Comparison of ENCODE assay signal across 9 mouse cellular contexts in the genomic region with DNA sequence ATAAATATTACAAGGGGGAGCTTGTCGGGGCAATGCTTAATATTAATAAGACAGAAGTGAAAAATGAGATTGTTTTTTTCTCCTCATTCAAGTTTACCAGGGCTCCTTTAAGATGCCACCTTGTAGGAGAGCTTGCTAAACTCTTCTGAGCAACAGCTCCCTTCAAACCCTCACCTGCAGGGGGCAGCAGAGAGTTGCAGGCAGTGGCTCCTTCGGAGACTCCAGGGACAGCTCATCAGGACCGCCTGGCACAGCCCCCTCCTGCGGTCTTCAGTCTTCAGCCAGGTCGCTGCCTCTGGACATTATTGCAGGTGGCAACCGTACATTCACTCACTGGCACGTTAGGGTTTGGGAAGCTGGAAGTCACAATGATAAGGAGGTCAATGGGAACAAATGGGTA. TPM values are rescaled to one million over a fixed set of nuclear protein-coding genes. Genes with fewer than 3 reads are reported as not detected.
DNase-seq lines count a peak whose midpoint lies in the region; ATAC-seq and TF ChIP-seq lines count a peak whose summit lies in the region.
"Had no signal": no experiment of that assay in that cellular context is flagged by ENCODE, and none has a peak within 500 bp of the region (broad histone marks: within the 10 kb centered on the region; RNA-seq: fewer than 3 reads in every experiment).

No protein-coding gene starts in this region.

- peak; percentile 67 for DNase-seq in forebrain, embryonic 10.5 days (ENCODE audit: extremely low spot score, low spot score)
- peak; percentile 79 for DNase-seq in NIH3T3 (ENCODE audit: low read depth)
- DNase-seq in cerebellum, adult 9-11 months, result peak; percentile 48
- peak; percentile 35 to 69 for DNase-seq in gastrocnemius, postnatal 4 days (ENCODE audit: low spot score in 2 of 2)
- DNase-seq in left cerebral cortex, adult 11 months (ENCODE audit: low spot score), result peak; percentile 14
- peak; percentile 38 for DNase-seq in midbrain, postnatal 0 days (ENCODE audit: low spot score)
- DNase-seq in splenic B cell, adult 2 months (ENCODE audit: low read depth, low spot score), result peak; percentile 75

- H3K4me2 ChIP-seq in forebrain, embryonic 13.5 days, result no peak overlapping the region
- H3K4me2 ChIP-seq in midbrain, postnatal 0 days (ENCODE audit: low read depth, low read length, poor library complexity, severe bottlenecking), result no peak overlapping the region
- H3K4me2 ChIP-seq: lung, embryonic 15.5 days had no signal

- ATAC-seq in forebrain, embryonic 13.5 days, result no peak
- no peak for ATAC-seq in midbrain, postnatal 0 days (ENCODE audit: low FRiP score)

- peak; percentile 69 for TF ChIP-seq CTCF in midbrain, postnatal 0 days (IDR thresholded peaks at IDR 0.05)

- H3K4me1 ChIP-seq in forebrain, embryonic 10.5 days, result peaks cover 28% of the 10 kb centered on the region
- H3K4me1 ChIP-seq in forebrain, embryonic 13.5 days, result peaks cover 23% of the 10 kb centered on the region
- no peaks in the 10 kb centered on the region for H3K4me1 ChIP-seq in midbrain, postnatal 0 days (ENCODE audit: insufficient read depth, low read length)

- no peak overlapping the region for H3K4me3 ChIP-seq in forebrain, embryonic 10.5 days
- no peak overlapping the region for H3K4me3 ChIP-seq in forebrain, embryonic 13.5 days
- H3K4me3 ChIP-seq in midbrain, postnatal 0 days (ENCODE audit: low read depth, low read length), result no peak overlapping the region
- H3K4me3 ChIP-seq: lung, embryonic 15.5 days had no signal

- H3K9ac ChIP-seq in forebrain, embryonic 13.5 days, result no peak overlapping the region
- H3K9ac ChIP-seq in midbrain, postnatal 0 days (replicated peaks; ENCODE audit: low read length, poor library complexity, severe bottlenecking), result no peak overlapping the region
- H3K9ac ChIP-seq: lung, embryonic 15.5 days had no signal

- no peak overlapping the region for H3K27ac ChIP-seq in forebrain, embryonic 10.5 days
- H3K27ac ChIP-seq in forebrain, embryonic 13.5 days, result no peak overlapping the region
- H3K27ac ChIP-seq in midbrain, postnatal 0 days (ENCODE audit: low read depth, low read length), result no peak overlapping the region
- H3K27ac ChIP-seq: lung, embryonic 15.5 days had no signal

- H3K36me3 ChIP-seq in forebrain, embryonic 10.5 days (replicated peaks), result no peaks in the 10 kb centered on the region
- no peaks in the 10 kb centered on the region for H3K36me3 ChIP-seq in forebrain, embryonic 13.5 days (ENCODE audit: poor library complexity, severe bottlenecking)
- H3K36me3 ChIP-seq in midbrain, postnatal 0 days (ENCODE audit: insufficient read depth, low read length), result no peaks in the 10 kb centered on the region
- H3K36me3 ChIP-seq in splenic B cell, adult 2 months (ENCODE audit: control insufficient read depth, insufficient read depth, low read length, poor library complexity, severe bottlenecking), result no peaks in the 10 kb centered on the region
- H3K36me3 ChIP-seq: lung, embryonic 15.5 days had no signal

- 24% methylated on average over 7 of the region's 7 CpGs for WGBS in forebrain, embryonic 10.5 days
- WGBS in forebrain, embryonic 13.5 days, result 31% methylated on average over 7 of the region's 7 CpGs
- WGBS in midbrain, postnatal 0 days, result 36% methylated on average over 7 of the region's 7 CpGs

- H3K27me3 ChIP-seq in forebrain, embryonic 10.5 days (ENCODE audit: poor library complexity, severe bottlenecking), result no peaks in the 10 kb centered on the region
- H3K27me3 ChIP-seq in forebrain, embryonic 13.5 days, result no peaks in the 10 kb centered on the region
- no peaks in the 10 kb centered on the region for H3K27me3 ChIP-seq in midbrain, postnatal 0 days (ENCODE audit: insufficient read depth, low read length)
- no peaks in the 10 kb centered on the region for H3K27me3 ChIP-seq in splenic B cell, adult 2 months (ENCODE audit: control insufficient read depth, insufficient read depth, low read length, poor library complexity, severe bottlenecking)
- H3K27me3 ChIP-seq: lung, embryonic 15.5 days had no signal

- no peaks in the 10 kb centered on the region for H3K9me3 ChIP-seq in forebrain, embryonic 10.5 days
- no peaks in the 10 kb centered on the region for H3K9me3 ChIP-seq in forebrain, embryonic 13.5 days (replicated peaks)
- no peaks in the 10 kb centered on the region for H3K9me3 ChIP-seq in midbrain, postnatal 0 days (ENCODE audit: low read length)
- H3K9me3 ChIP-seq: lung, embryonic 15.5 days had no signal

RNA-seq across cellular contexts. Expression of a gene that starts 18.9 kb away (rescaled TPM):
- polyA plus RNA-seq in forebrain, embryonic 10.5 days (2016; fragmentation: Nextera tagmentation; extraction: Ambion mirVana), result 1.9 and 2.2 TPM in 2 replicates
- 1.2 and 1.8 TPM in 2 replicates for polyA plus RNA-seq in forebrain, embryonic 13.5 days (2015; fragmentation: Nextera tagmentation; extraction: Ambion mirVana)
- 10 to 100 TPM; 22.0 to 23.5 TPM for total RNA-seq in gastrocnemius, postnatal 4 days (2021)
- total RNA-seq in midbrain, postnatal 0 days (2014; rRNA removed), result 4.8 and 5.5 TPM in 2 replicates
- 0.89 and 0.98 TPM in 2 replicates for polyA plus RNA-seq in midbrain, postnatal 0 days (2015; fragmentation: Nextera tagmentation; extraction: Ambion mirVana)

Comparison
In these comparisons a context has a peak if more than half of its experiments do, and no peak if none do; other contexts are left out.
1. DNase-seq: peak in every context shown above with its lines; median percentile 79 in NIH3T3; 75 in splenic B cell, adult 2 months; 67 in forebrain, embryonic 10.5 days; 52 in gastrocnemius, postnatal 4 days; 48 in cerebellum, adult 9-11 months; 38 in midbrain, postnatal 0 days; 14 in left cerebral cortex, adult 11 months.